Comparison of ENCODE assay signal across 8 mouse cellular contexts in the genomic region with DNA sequence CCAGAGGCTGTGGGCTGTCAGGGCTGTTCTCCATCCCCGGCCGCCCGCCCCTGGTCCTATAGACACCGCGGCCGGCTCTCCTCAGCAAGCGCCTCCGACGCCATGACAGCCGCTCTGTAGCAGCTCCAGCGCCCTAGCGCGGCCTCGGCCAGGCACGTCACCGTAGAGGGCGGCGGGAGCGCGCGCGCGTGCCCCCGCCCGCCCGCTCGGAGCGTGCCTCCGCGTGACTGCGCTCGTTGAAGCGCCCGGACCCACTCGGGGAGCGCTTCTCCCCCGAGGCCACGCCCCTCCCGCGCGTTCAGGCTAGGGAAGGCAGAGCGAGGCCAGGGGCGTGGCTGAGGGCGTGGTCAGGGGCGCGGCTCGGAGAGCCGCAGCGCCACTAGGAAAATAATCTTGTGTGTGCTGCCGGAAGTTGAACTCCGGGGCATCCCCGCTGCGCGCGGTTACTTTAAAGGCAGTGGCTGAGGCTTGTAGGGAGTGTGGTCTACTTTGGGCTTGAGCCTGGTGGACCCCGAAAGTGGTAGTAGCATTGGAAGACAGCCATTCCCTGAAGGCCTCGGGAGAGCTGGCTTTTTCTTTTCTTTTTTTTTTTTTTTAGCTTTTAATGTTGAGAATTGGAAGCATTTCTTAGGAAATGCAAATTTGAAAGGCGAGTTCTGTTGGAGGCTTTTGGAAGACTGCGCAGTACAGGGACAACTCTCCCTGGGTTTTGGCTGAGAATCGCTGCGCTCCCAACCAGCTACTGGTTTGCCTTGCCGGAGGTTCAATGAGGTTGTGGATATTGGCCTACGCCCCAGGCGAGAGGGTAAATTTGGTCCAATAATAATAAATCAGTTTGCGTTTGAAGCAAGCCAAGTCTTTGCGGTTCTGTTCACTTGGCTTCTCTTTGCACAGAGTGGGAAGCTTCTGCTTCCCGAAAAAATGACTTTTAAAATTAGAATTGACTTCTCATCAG. TPM values are rescaled to one million over a fixed set of nuclear protein-coding genes. Genes with fewer than 3 reads are reported as not detected.
DNase-seq lines count a peak whose midpoint lies in the region; ATAC-seq and TF ChIP-seq lines count a peak whose summit lies in the region.

A gene (minus strand): TSS at position 162 of the 955 bp plus-strand sequence.

- peak; percentile 99 for ATAC-seq in hindbrain, postnatal 0 days
- ATAC-seq in megakaryocyte, adult 5-6 weeks (ENCODE audit: poor library complexity, severe bottlenecking), result peak; percentile 95

- H3K27me3 ChIP-seq in hindbrain, postnatal 0 days (ENCODE audit: insufficient read depth, low read length), result no peaks in the 10 kb centered on the region

- H3K4me1 ChIP-seq in hindbrain, postnatal 0 days (ENCODE audit: insufficient read depth, low read length), result peaks cover 10% of the 10 kb centered on the region

- DNase-seq in WW6 (ENCODE audit: low read depth, low spot score), result peak; percentile 76
- DNase-seq in cerebellum, postnatal 4 days (ENCODE audit: low spot score in 2 of 2), result peak; percentile 91 to 95
- DNase-seq in gastrocnemius, adult 2 months, result peak; percentile 100
- DNase-seq in hindbrain, postnatal 0 days (ENCODE audit: low spot score), result peak; percentile 99
- peak; percentile 97 to 98 for DNase-seq in left cerebral cortex, adult 2 months (ENCODE audit: extremely low spot score in 1 of 2, low spot score in 2 of 2)
- DNase-seq in right cerebral cortex, adult 2 months (ENCODE audit: low spot score in 2 of 2), result peak; percentile 93 to 96
- DNase-seq in urinary bladder, postnatal 14 days (ENCODE audit: low spot score), result peak; percentile 99

- H3K4me2 ChIP-seq in hindbrain, postnatal 0 days (ENCODE audit: low read depth, low read length), result peak within 1 kb of the TSS; percentile 62

- H3K27ac ChIP-seq in gastrocnemius, adult 2 months, result peak within 1 kb of the TSS; percentile 96
- peak within 1 kb of the TSS; percentile 97 for H3K27ac ChIP-seq in hindbrain, postnatal 0 days
- H3K27ac ChIP-seq in left cerebral cortex, adult 2 months, result peak within 1 kb of the TSS; percentile 97

- intact Hi-C loops in gastrocnemius, adult 2 months (cut with DNase I), result loop anchor here (2.0 kb wide), 1 partner anchor 22 kb away; a partner anchor contains a TSS
- intact Hi-C loops in left cerebral cortex, adult 2 months (cut with DNase I), result loop anchor here (1.0 to 5.0 kb wide), 3 partner anchors 21 to 420 kb away; a partner anchor contains a TSS

- H3K9ac ChIP-seq in hindbrain, postnatal 0 days (replicated peaks; ENCODE audit: low read length), result peak within 1 kb of the TSS; percentile 94

- no peaks in the 10 kb centered on the region for H3K9me3 ChIP-seq in hindbrain, postnatal 0 days (ENCODE audit: low read length)

- no peaks in the 10 kb centered on the region for H3K36me3 ChIP-seq in hindbrain, postnatal 0 days (ENCODE audit: insufficient read depth, low read length)

- WGBS in hindbrain, postnatal 0 days, result 2% methylated on average over 60 of the region's 67 CpGs

- TF ChIP-seq CTCF in gastrocnemius, adult 2 months (IDR thresholded peaks at IDR 0.05), result no peak
- TF ChIP-seq CTCF in hindbrain, postnatal 0 days (IDR thresholded peaks at IDR 0.05; ENCODE audit: low read depth), result no peak
- TF ChIP-seq CTCF in left cerebral cortex, adult 2 months (IDR thresholded peaks at IDR 0.05), result no peak; the same call in 1 of the 2 replicates

- peak within 1 kb of the TSS; percentile 99 for H3K4me3 ChIP-seq in gastrocnemius, adult 2 months
- H3K4me3 ChIP-seq in hindbrain, postnatal 0 days (ENCODE audit: low read length), result peak within 1 kb of the TSS; percentile 99
- H3K4me3 ChIP-seq in left cerebral cortex, adult 2 months, result peak within 1 kb of the TSS; percentile 97

RNA-seq across cellular contexts. Expression of the gene that starts here (rescaled TPM):
- total RNA-seq in gastrocnemius, adult 2 months (2021), result 10 to 100 TPM; 12.3 to 17.9 TPM
- 34.1 and 35.9 TPM in 2 replicates for total RNA-seq in hindbrain, postnatal 0 days (2014; rRNA removed)
- 19.6 and 20.4 TPM in 2 replicates for polyA plus RNA-seq in hindbrain, postnatal 0 days (2015; fragmentation: Nextera tagmentation; extraction: Ambion mirVana)
- 10 to 100 TPM; 38.2 to 40.5 TPM for total RNA-seq in left cerebral cortex, adult 2 months (2021)
- total RNA-seq in megakaryocyte, adult 5-6 weeks (2015), result 29.4 and 33.7 TPM in 2 replicates
- 28.0 and 38.9 TPM in 2 replicates for total RNA-seq in megakaryocyte, adult 5-6 weeks (2017)

Comparison
In these comparisons a context has a peak if more than half of its experiments do, and no peak if none do; other contexts are left out.
1. Peak in every context shown above with its lines: DNase-seq, ATAC-seq, H3K4me3 ChIP-seq and H3K27ac ChIP-seq.